Mouse (Mus musculus) forebrain, embryonic 14.5 days (tissue): ENCODE results near the gene Hoxd3. TPM values are rescaled to one million over a fixed set of nuclear protein-coding genes. Genes with fewer than 3 reads are reported as not detected.

Experiments
- ATAC-seq: fragments of 200-750 bp; cut with Nextera tagmentation; 2 replicates; pipeline ENCODE4 v1.8.0; 2017; ENCODE audit warnings: mild to moderate bottlenecking, moderate library complexity
- DNase-seq: peaks from one replicate; pipeline ENCODE4 v3.0.0-alpha.2; 2015; ENCODE audit warnings: low spot score
- H3K27ac ChIP-seq: fragments of 300-500 bp; sonication (generic); 2 replicates; pipeline ENCODE4 v1.5.1; 2014; ENCODE audit warnings: low read depth, mild to moderate bottlenecking, control low read depth, low read length, moderate library complexity
- H3K27me3 ChIP-seq: fragments of 300-500 bp; sonication (generic); replicated peaks from 2 replicates; pipeline ENCODE4 v1.6.1; 2014; ENCODE audit warnings: low read length, control low read depth, mixed read lengths; ENCODE audit not compliant: control insufficient read depth, insufficient read depth
- H3K36me3 ChIP-seq: fragments of 300-500 bp; sonication (generic); 2 replicates; pipeline ENCODE4 v1.6.1; 2014; ENCODE audit warnings: low read length, control low read depth; ENCODE audit not compliant: control insufficient read depth, insufficient read depth
- H3K4me1 ChIP-seq: fragments of 300-500 bp; sonication (generic); 2 replicates; pipeline ENCODE4 v1.6.1; 2014; ENCODE audit warnings: antibody characterized with exemption, low read length, control low read depth; ENCODE audit not compliant: control insufficient read depth, insufficient read depth
- H3K4me2 ChIP-seq: fragments of 300-500 bp; sonication (generic); 2 replicates; pipeline ENCODE4 v1.6.1; 2014; ENCODE audit warnings: mild to moderate bottlenecking, control low read depth, low read length
- H3K4me3 ChIP-seq: fragments of 300-500 bp; sonication (generic); 2 replicates; pipeline ENCODE4 v1.5.1; 2014; ENCODE audit warnings: low read depth, low read length, control low read depth
- H3K9ac ChIP-seq: fragments of 300-500 bp; sonication (generic); 2 replicates; pipeline ENCODE4 v1.6.1; 2014; ENCODE audit warnings: mild to moderate bottlenecking, low read length, control low read depth, moderate library complexity
- H3K9me3 ChIP-seq: fragments of 300-500 bp; sonication (generic); replicated peaks from 2 replicates; pipeline ENCODE4 v1.6.1; 2016; ENCODE audit warnings: low read length, control low read depth, mixed read lengths; ENCODE audit not compliant: control insufficient read depth
- WGBS: fragments of 180-500 bp; shearing (Covaris S2); extraction: QIAGEN DNeasy Blood & Tissue Kit; methylation state at CpG from one replicate; pipeline ENCODE4 v1.1.7; 2014; 5-methylcytosine and 5-hydroxymethylcytosine counted together
- polyA plus RNA-seq: library from polyadenylated mRNA; unstranded; fragments of >200 nt; fragmentation: Nextera tagmentation; extraction: Ambion mirVana; gene quantifications from 2 replicates; pipeline ENCODE4 v1.2.1, GENCODE M21; 2014

Gene Hoxd3
- not detected in 2 replicates for polyA plus RNA-seq

DNA sequence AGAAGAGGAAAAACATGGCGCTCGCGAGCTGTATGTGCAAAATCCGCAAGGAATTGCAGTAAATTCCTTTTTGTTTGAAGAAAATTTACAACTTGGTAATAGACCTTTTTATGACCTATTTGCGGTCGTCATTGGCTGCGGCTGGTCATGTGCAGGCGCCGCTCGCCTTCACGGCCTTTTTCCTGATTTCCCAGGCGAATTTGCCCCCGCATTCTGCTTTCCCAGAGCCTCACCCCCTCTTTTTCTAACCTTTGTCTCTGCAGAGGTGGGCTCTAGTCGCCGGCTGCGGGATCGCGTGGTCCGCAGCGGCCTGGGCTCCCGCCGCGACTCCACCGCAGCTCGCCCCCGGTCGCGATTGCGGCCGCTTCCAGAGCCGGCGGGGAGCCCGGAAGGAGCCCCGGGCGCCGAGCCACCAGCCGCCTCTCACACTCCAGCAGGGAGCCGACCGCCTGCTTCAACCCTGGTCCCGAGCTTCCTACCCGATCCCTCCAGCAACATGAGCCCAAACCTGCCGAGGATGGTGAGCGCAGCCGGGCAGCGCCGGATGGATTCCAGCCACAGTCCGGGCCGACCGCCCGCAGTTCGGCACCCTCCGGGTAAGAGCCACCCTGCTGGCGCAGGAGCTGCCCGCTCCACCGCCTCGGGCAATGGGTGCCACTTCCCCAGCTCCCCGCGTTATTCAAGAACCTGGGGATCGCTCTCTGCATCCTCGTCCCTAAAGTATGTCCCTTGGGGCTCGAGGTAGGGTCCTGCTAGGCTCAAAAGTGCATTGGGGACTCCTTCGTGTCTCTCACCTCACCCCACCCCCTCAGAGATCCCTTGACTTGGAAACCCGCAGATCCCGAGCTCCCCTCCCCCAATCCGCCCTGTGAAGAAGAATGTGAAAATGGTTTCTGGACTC lies at the start of gene Hoxd3, which contains the start of gene Hoxd4:
Hoxd3 (plus strand) TSS at position 207 of the 901 bp plus-strand sequence.
Hoxd4 (plus strand) TSS at position 209 of the 901 bp plus-strand sequence.
- peaks cover 97% of the 10 kb centered on the region for H3K27me3 ChIP-seq
- no peaks in the 10 kb centered on the region for H3K36me3 ChIP-seq
- peak within 1 kb of the TSS; percentile 11; the same call in 1 of the 2 replicates for H3K4me3 ChIP-seq
- WGBS: under 1% methylated on average over 65 of the region's 65 CpGs
- no peaks in the 10 kb centered on the region for H3K9me3 ChIP-seq
- H3K9ac ChIP-seq: no peak within 1 kb of the TSS
- H3K27ac ChIP-seq: no peak within 1 kb of the TSS
- DNase-seq (no peak), ATAC-seq (0 out of 2 replicates have a peak, but pooled peaks have one; percentile 20)
- H3K4me2 ChIP-seq: peak within 1 kb of the TSS; percentile 28; the same call in 1 of the 2 replicates
- no peaks in the 10 kb centered on the region for H3K4me1 ChIP-seq

- ATAC-seq: no peak
- no peak overlapping the region for H3K27ac ChIP-seq
- peaks cover 3% of the 10 kb centered on the region; the same call in 1 of the 2 replicates for H3K4me1 ChIP-seq
- H3K27me3 ChIP-seq: peaks cover 81% of the 10 kb centered on the region
- H3K4me2 ChIP-seq: no peak overlapping the region
- 5% methylated on average over 18 of the region's 18 CpGs for WGBS
- no peak overlapping the region for H3K9ac ChIP-seq
- no peak overlapping the region for H3K4me3 ChIP-seq
- no peaks in the 10 kb centered on the region for H3K9me3 ChIP-seq
- no peaks in the 10 kb centered on the region for H3K36me3 ChIP-seq
- DNase-seq: peak; percentile 83
These were observed 48.3 kb upstream of the Hoxd3 start for GRCm38 (mm10) chr2:74663291-74663925.

DNA sequence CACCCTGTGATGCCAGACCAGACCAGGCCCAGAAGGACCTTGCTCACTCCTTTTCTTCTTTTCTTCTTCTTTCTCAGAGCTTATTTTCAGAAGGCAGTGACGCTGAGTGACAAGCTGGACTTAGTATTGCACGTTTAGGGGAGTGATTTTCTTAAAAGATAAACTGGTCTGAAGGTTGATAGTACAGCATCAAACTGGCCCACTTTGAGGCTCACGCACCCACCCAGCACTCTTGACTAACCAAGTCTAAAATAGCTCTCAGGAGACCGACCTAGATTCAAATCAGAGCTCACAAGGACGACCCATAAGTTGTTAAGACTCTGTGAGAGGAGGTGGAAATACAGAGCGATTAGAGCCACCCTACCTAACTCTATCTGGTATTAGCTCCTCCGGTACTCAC lies 45.3 kb upstream of the Hoxd3 start:
- Histone ChIP-seq H3K27me3 (peaks cover 94% of the 10 kb centered on the region), H3K27ac (no peak overlapping the region), H3K4me2 (no peak overlapping the region), H3K36me3 (no peaks in the 10 kb centered on the region), H3K4me1 (0 out of 2 replicates have a peak, but pooled peaks cover 3% of the 10 kb centered on the region), H3K9me3 (no peaks in the 10 kb centered on the region), H3K4me3 (no peak overlapping the region), H3K9ac (no peak overlapping the region)
- no peak for ATAC-seq
- no peak for DNase-seq
- WGBS: under 1% methylated on average over 7 of the region's 7 CpGs

GRCm38 (mm10) chr2:74667191-74667841 lies 44.4 kb upstream of the Hoxd3 start:
- H3K9me3 ChIP-seq: no peaks in the 10 kb centered on the region
- WGBS: 2% methylated on average over 36 of the region's 36 CpGs
- H3K4me3 ChIP-seq: no peak overlapping the region
- DNase-seq: no peak
- H3K27ac ChIP-seq: no peak overlapping the region
- H3K4me1 ChIP-seq: 0 out of 2 replicates have a peak, but pooled peaks cover 3% of the 10 kb centered on the region
- no peak overlapping the region for H3K9ac ChIP-seq
- H3K4me2 ChIP-seq: no peak overlapping the region
- ATAC-seq: 0 out of 2 replicates have a peak, but pooled peaks have one; percentile 5
- H3K27me3 ChIP-seq: peaks cover 94% of the 10 kb centered on the region
- H3K36me3 ChIP-seq: no peaks in the 10 kb centered on the region

GRCm38 (mm10) chr2:74667842-74668357 lies 43.8 kb upstream of the Hoxd3 start, which contains the start of gene Hoxd13:
Gene Hoxd13, plus strand, starts transcription at chr2:74668310.
- peak within 1 kb of the TSS; percentile 22 for H3K4me3 ChIP-seq
- no peaks in the 10 kb centered on the region for H3K36me3 ChIP-seq
- H3K9me3 ChIP-seq: no peaks in the 10 kb centered on the region
- H3K27ac ChIP-seq: no peak within 1 kb of the TSS
- peak within 1 kb of the TSS; percentile 48 for H3K4me2 ChIP-seq
- under 1% methylated on average over 31 of the region's 51 CpGs for WGBS
- no peak within 1 kb of the TSS for H3K9ac ChIP-seq
- peaks cover 94% of the 10 kb centered on the region for H3K27me3 ChIP-seq
- ATAC-seq (peak; percentile 42), DNase-seq (no peak)
- 0 out of 2 replicates have a peak, but pooled peaks cover 3% of the 10 kb centered on the region for H3K4me1 ChIP-seq

DNA sequence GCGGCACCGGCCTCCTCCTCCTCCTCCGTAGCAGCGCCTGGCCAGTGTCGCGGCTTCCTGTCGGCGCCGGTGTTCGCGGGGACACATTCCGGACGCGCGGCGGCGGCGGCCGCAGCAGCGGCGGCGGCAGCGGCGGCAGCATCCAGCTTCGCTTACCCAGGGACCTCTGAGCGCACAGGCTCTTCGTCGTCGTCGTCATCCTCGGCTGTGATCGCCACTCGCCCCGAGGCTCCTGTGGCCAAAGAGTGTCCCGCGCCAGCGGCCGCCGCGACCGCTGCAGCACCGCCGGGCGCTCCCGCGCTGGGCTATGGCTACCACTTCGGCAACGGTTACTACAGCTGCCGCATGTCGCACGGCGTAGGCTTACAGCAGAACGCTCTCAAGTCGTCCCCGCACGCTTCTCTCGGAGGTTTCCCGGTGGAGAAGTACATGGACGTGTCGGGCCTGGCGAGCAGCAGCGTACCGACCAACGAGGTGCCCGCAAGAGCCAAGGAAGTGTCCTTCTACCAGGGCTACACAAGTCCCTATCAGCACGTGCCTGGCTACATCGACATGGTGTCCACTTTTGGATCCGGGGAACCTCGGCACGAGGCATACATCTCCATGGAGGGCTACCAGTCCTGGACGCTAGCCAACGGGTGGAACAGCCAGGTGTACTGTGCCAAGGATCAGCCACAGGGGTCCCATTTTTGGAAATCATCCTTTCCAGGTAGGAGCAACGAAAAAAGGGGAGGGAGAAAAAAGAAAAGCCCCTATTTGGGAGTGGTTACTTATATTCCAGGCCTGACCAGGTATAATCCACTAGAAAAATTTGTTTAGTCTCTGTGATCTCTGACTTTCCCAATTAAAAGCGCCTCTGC lies 43.1 kb upstream of the Hoxd3 start:
- Histone ChIP-seq H3K9ac (no peak overlapping the region), H3K36me3 (no peaks in the 10 kb centered on the region)

DNA sequence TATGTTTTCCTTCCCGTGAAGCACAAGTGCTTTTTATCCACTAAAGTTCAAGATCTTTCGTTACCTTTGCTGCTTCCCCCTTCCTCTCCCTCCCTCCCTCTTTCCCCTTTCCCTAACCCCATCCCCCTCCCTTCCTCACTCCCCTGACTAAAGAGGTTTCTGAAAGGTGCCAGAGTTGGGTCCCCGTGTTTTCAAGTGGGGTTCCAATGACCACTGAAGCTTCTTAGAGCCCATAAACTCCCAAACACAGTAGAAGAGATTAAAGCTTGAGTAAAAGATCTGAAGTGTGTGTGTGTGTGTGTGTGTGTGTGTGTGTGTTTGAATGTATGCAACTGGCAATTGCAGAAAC lies 42.5 kb upstream of the Hoxd3 start:
- Histone ChIP-seq H3K9me3 (no peaks in the 10 kb centered on the region), H3K4me2 (no peak overlapping the region), H3K4me3 (no peak overlapping the region), H3K27me3 (peaks cover 95% of the 10 kb centered on the region), H3K27ac (no peak overlapping the region), H3K4me1 (0 out of 2 replicates have a peak, but pooled peaks cover 3% of the 10 kb centered on the region), H3K36me3 (no peaks in the 10 kb centered on the region), H3K9ac (no peak overlapping the region)
- ATAC-seq: no peak
- 0% methylated on average over 3 of the region's 3 CpGs for WGBS
- no peak for DNase-seq

More for the DNA sequence above, 43.1 kb upstream of the Hoxd3 start:
- Histone ChIP-seq H3K4me2 (peak overlapping the region; percentile 48), H3K27ac (no peak overlapping the region), H3K4me3 (peak overlapping the region; percentile 22), H3K9me3 (no peaks in the 10 kb centered on the region), H3K4me1 (0 out of 2 replicates have a peak, but pooled peaks cover 3% of the 10 kb centered on the region), H3K27me3 (peaks cover 94% of the 10 kb centered on the region)
- WGBS: under 1% methylated on average over 59 of the region's 74 CpGs
- DNase-seq (no peak), ATAC-seq (peak; percentile 63)
